In the genomic region with DNA sequence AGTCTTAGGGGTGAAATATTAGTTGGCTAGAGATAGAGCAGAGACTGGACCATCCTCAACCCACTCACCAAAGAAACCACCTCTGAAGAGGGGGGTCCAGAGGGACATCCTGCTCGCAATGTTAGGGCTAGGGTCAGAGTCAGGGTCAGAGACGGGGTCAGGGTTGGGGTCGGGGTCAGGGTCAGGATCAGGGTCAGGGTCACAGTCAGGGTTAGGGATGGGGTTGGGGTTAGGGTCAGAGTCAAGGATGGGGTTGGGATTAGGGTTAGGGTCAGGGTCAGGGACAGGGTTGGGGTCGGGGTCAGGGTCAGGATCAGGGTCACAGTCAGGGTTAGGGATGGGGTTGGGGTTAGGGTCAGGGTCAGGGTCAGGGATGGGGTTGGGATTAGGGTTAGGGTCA, we compare ENCODE assay signal across 23 mouse cellular contexts.
DNase-seq lines count a peak whose midpoint lies in the region; ATAC-seq and TF ChIP-seq lines count a peak whose summit lies in the region.
"Had no signal": no experiment of that assay in that cellular context is flagged by ENCODE, and none has a peak within 500 bp of the region (broad histone marks: within the 10 kb centered on the region; RNA-seq: fewer than 3 reads in every experiment).

No protein-coding gene starts in this region.

- H3K4me3 ChIP-seq in heart, embryonic 11.5 days (ENCODE audit: low read depth, low read length) = no peak overlapping the region
- H3K4me3 ChIP-seq in kidney, postnatal 0 days (replicated peaks; ENCODE audit: low read depth, low read length) = no peak overlapping the region
- H3K4me3 ChIP-seq in kidney, embryonic 15.5 days (replicated peaks) = no peak overlapping the region
- H3K4me3 ChIP-seq in liver, embryonic 11.5 days (ENCODE audit: low read depth, low read length) = no peak overlapping the region
- no peak overlapping the region for H3K4me3 ChIP-seq in liver, embryonic 12.5 days
- H3K4me3 ChIP-seq: embryonic facial prominence, embryonic 12.5 days; erythroblast, embryonic 14.5 days; forebrain, embryonic 10.5 days; forebrain, embryonic 12.5 days had no signal

- no peaks in the 10 kb centered on the region for H3K9me3 ChIP-seq in heart, embryonic 11.5 days (replicated peaks; ENCODE audit: control insufficient read depth, low read length)
- H3K9me3 ChIP-seq in kidney, postnatal 0 days (replicated peaks; ENCODE audit: low read length) = no peaks in the 10 kb centered on the region
- no peaks in the 10 kb centered on the region for H3K9me3 ChIP-seq in kidney, embryonic 15.5 days (replicated peaks)
- no peaks in the 10 kb centered on the region for H3K9me3 ChIP-seq in liver, embryonic 11.5 days (ENCODE audit: control insufficient read depth, low read length)
- no peaks in the 10 kb centered on the region for H3K9me3 ChIP-seq in liver, embryonic 12.5 days (replicated peaks)
- H3K9me3 ChIP-seq: embryonic facial prominence, embryonic 12.5 days; forebrain, embryonic 12.5 days had no signal

- no peak overlapping the region for H3K9ac ChIP-seq in heart, embryonic 11.5 days (ENCODE audit: low read depth, low read length)
- H3K9ac ChIP-seq in kidney, postnatal 0 days (ENCODE audit: low read depth, low read length) = no peak overlapping the region
- H3K9ac ChIP-seq in kidney, embryonic 15.5 days = no peak overlapping the region
- no peak overlapping the region for H3K9ac ChIP-seq in liver, embryonic 11.5 days (ENCODE audit: low read depth, low read length)
- no peak overlapping the region for H3K9ac ChIP-seq in liver, embryonic 12.5 days
- H3K9ac ChIP-seq: embryonic facial prominence, embryonic 12.5 days; forebrain, embryonic 12.5 days had no signal

- no peak overlapping the region for H3K4me2 ChIP-seq in heart, embryonic 11.5 days
- no peak overlapping the region for H3K4me2 ChIP-seq in kidney, postnatal 0 days (ENCODE audit: low read length)
- no peak overlapping the region for H3K4me2 ChIP-seq in kidney, embryonic 15.5 days
- no peak overlapping the region for H3K4me2 ChIP-seq in liver, embryonic 11.5 days
- H3K4me2 ChIP-seq in liver, embryonic 12.5 days = no peak overlapping the region
- H3K4me2 ChIP-seq: embryonic facial prominence, embryonic 12.5 days; forebrain, embryonic 12.5 days had no signal

- H3K4me1 ChIP-seq in heart, embryonic 11.5 days (ENCODE audit: control insufficient read depth, insufficient read depth, low read length) = peaks cover 4% of the 10 kb centered on the region; the same call in 1 of the 2 replicates
- no peaks in the 10 kb centered on the region for H3K4me1 ChIP-seq in kidney, postnatal 0 days (replicated peaks; ENCODE audit: insufficient read depth, low read length)
- H3K4me1 ChIP-seq in kidney, embryonic 15.5 days = no peaks in the 10 kb centered on the region
- H3K4me1 ChIP-seq in liver, embryonic 11.5 days (replicated peaks; ENCODE audit: control insufficient read depth, insufficient read depth, low read length) = no peaks in the 10 kb centered on the region; the same call in 1 of the 2 replicates
- peaks cover 21% of the 10 kb centered on the region for H3K4me1 ChIP-seq in liver, embryonic 12.5 days
- H3K4me1 ChIP-seq: forebrain, embryonic 10.5 days; forebrain, embryonic 12.5 days had no signal

- DNase-seq in heart, adult 18-20 months = no peak
- no peak for DNase-seq in kidney, postnatal 0 days (ENCODE audit: low spot score)
- DNase-seq in liver, embryonic 11.5 days (ENCODE audit: low spot score) = no peak
- DNase-seq in urinary bladder, postnatal 25 days (ENCODE audit: low spot score) = no peak
- DNase-seq: adrenal gland, adult 2 months; adrenal gland, postnatal 10 days; adrenal gland, postnatal 25 days; cerebellum, adult 11 months; cerebellum, adult 18-20 months; cerebellum, adult 8-10 months; cerebellum, adult 9-11 months; cerebellum, postnatal 14 days; cerebellum, postnatal 36 days; embryo, embryonic 11 days had no signal

- ATAC-seq in heart, embryonic 11.5 days (replicated peaks; ENCODE audit: insufficient number of reproducible peaks, low FRiP score, low TSS enrichment) = peak; percentile 42; the same call in 1 of the 2 replicates
- ATAC-seq in kidney, postnatal 0 days (replicated peaks; ENCODE audit: low FRiP score, low read depth) = 0 out of 2 replicates have a peak, but pooled peaks have one; percentile 5
- no peak for ATAC-seq in kidney, embryonic 15.5 days (replicated peaks; ENCODE audit: low FRiP score)
- ATAC-seq in liver, embryonic 11.5 days (replicated peaks; ENCODE audit: low FRiP score) = 0 out of 2 replicates have a peak, but pooled peaks have one; percentile 23
- no peak for ATAC-seq in liver, embryonic 12.5 days
- ATAC-seq: forebrain, embryonic 14.5 days; forebrain, embryonic 16.5 days had no signal

- no peaks in the 10 kb centered on the region for H3K27me3 ChIP-seq in heart, embryonic 11.5 days (ENCODE audit: control insufficient read depth, insufficient read depth, low read length)
- H3K27me3 ChIP-seq in kidney, postnatal 0 days (ENCODE audit: insufficient read depth, low read length) = no peaks in the 10 kb centered on the region
- H3K27me3 ChIP-seq in kidney, embryonic 15.5 days = no peaks in the 10 kb centered on the region
- H3K27me3 ChIP-seq in liver, embryonic 11.5 days (replicated peaks; ENCODE audit: control insufficient read depth, insufficient read depth, low read length) = no peaks in the 10 kb centered on the region
- no peaks in the 10 kb centered on the region for H3K27me3 ChIP-seq in liver, embryonic 12.5 days (replicated peaks)
- H3K27me3 ChIP-seq: embryonic facial prominence, embryonic 12.5 days; forebrain, embryonic 12.5 days had no signal

- 89% methylated on average over 4 of the region's 4 CpGs for WGBS in heart, embryonic 11.5 days (ENCODE audit: insufficient replicate concordance)
- 90% methylated on average over 4 of the region's 4 CpGs for WGBS in kidney, postnatal 0 days
- WGBS in kidney, embryonic 15.5 days = 85% methylated on average over 4 of the region's 4 CpGs
- WGBS in liver, embryonic 11.5 days = 89% methylated on average over 4 of the region's 4 CpGs
- WGBS in liver, embryonic 12.5 days (ENCODE audit: insufficient replicate concordance) = 74% methylated on average over 4 of the region's 4 CpGs

- no peak overlapping the region for H3K27ac ChIP-seq in heart, embryonic 11.5 days (ENCODE audit: low read depth, low read length)
- no peak overlapping the region for H3K27ac ChIP-seq in kidney, postnatal 0 days
- no peak overlapping the region for H3K27ac ChIP-seq in kidney, embryonic 15.5 days
- no peak overlapping the region for H3K27ac ChIP-seq in liver, embryonic 11.5 days (ENCODE audit: low read depth, low read length)
- no peak overlapping the region for H3K27ac ChIP-seq in liver, embryonic 12.5 days
- H3K27ac ChIP-seq: embryonic facial prominence, embryonic 12.5 days; forebrain, embryonic 10.5 days; forebrain, embryonic 12.5 days had no signal

- no peaks in the 10 kb centered on the region for H3K36me3 ChIP-seq in heart, embryonic 11.5 days (ENCODE audit: control insufficient read depth, insufficient read depth, low read length)
- H3K36me3 ChIP-seq in kidney, postnatal 0 days (ENCODE audit: insufficient read depth, low read length) = no peaks in the 10 kb centered on the region
- H3K36me3 ChIP-seq in kidney, embryonic 15.5 days = no peaks in the 10 kb centered on the region
- H3K36me3 ChIP-seq in liver, embryonic 11.5 days (ENCODE audit: control insufficient read depth, insufficient read depth, low read length) = no peaks in the 10 kb centered on the region
- H3K36me3 ChIP-seq in liver, embryonic 12.5 days = no peaks in the 10 kb centered on the region
- H3K36me3 ChIP-seq: embryonic facial prominence, embryonic 12.5 days; forebrain, embryonic 10.5 days; forebrain, embryonic 12.5 days had no signal

- no peak for TF ChIP-seq CTCF in kidney, postnatal 0 days (IDR thresholded peaks at IDR 0.05; ENCODE audit: low read depth)

Comparison
In these comparisons a context has a peak if more than half of its experiments do, and no peak if none do; other contexts are left out.
1. ATAC-seq: peak in heart, embryonic 11.5 days (single experiment), kidney, postnatal 0 days (single experiment) and liver, embryonic 11.5 days (single experiment); none in kidney, embryonic 15.5 days (single experiment) and liver, embryonic 12.5 days (single experiment).